Mouse (Mus musculus) midbrain, embryonic 10.5 days (tissue): ENCODE measurements at regions not wholly inside any gene's neighbourhood (a gene's known extent, or its start where the extent isn't known, plus 50 kb on each side); places are given as distances from the start of the nearest gene placed in this dataset.

Experiments used
- DNase-seq: peaks from one replicate; pipeline ENCODE4 v3.0.0-alpha.2; 2017; ENCODE audit warnings: low spot score
- H3K27ac ChIP-seq: fragments of 300-500 bp; sonication (generic); replicated peaks from 2 replicates; pipeline ENCODE4 v1.5.1; 2016; ENCODE audit warnings: mild to moderate bottlenecking
- H3K27me3 ChIP-seq: fragments of 300-500 bp; sonication (generic); 2 replicates; pipeline ENCODE4 v1.6.1; 2016; ENCODE audit warnings: low read depth, mild to moderate bottlenecking; ENCODE audit not compliant: poor library complexity, severe bottlenecking
- H3K36me3 ChIP-seq: fragments of 300-500 bp; sonication (generic); 2 replicates; pipeline ENCODE4 v1.6.1; 2016; ENCODE audit warnings: mild to moderate bottlenecking, moderate library complexity
- H3K4me1 ChIP-seq: fragments of 300-500 bp; sonication (generic); 2 replicates; pipeline ENCODE4 v1.6.1; 2016
- H3K4me3 ChIP-seq: fragments of 300-500 bp; sonication (generic); 2 replicates; pipeline ENCODE4 v1.5.1; 2016; ENCODE audit warnings: mild to moderate bottlenecking, moderate library complexity
- H3K9me3 ChIP-seq: fragments of 300-500 bp; sonication (generic); replicated peaks from 2 replicates; pipeline ENCODE4 v1.6.1; 2016; ENCODE audit warnings: mild to moderate bottlenecking
- WGBS: fragments of 180-500 bp; shearing (Covaris S2); methylation state at CpG from one replicate; pipeline ENCODE4 v1.1.7; 2016; 5-methylcytosine and 5-hydroxymethylcytosine counted together

GRCm38 (mm10) chr4:81829972-81830371 lies 387.4 kb upstream of the Mpdz start:
- no peak for DNase-seq
- Histone ChIP-seq H3K27me3 (no peaks in the 10 kb centered on the region), H3K27ac (no peak overlapping the region), H3K9me3 (no peaks in the 10 kb centered on the region), H3K4me3 (no peak overlapping the region), H3K36me3 (no peaks in the 10 kb centered on the region), H3K4me1 (no peaks in the 10 kb centered on the region)
- 87% methylated on average over 3 of the region's 3 CpGs for WGBS

DNA sequence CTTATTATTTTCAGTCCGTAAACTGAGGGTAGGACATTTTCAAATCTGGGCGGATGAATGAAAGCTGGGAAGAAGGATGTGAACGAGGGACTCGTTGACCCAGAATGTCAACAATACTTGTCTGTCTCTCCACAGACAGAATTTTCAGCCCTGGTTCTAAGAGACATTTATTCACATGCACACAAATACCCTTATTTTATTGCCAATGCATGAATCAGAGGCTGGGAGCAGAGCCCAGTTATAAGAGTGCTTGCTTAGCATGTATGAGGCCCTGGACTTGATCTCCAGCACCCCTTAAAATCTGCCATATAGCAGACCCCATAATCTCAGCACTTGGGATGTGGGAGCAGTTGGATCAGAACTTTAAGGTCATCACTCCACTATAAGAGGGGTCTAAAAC lies 384.8 kb upstream of the Mpdz start:
- Histone ChIP-seq H3K4me1 (no peaks in the 10 kb centered on the region), H3K4me3 (no peak overlapping the region), H3K9me3 (no peaks in the 10 kb centered on the region), H3K27me3 (no peaks in the 10 kb centered on the region), H3K36me3 (no peaks in the 10 kb centered on the region), H3K27ac (no peak overlapping the region)
- 94% methylated on average over 4 of the region's 4 CpGs for WGBS
- no peak for DNase-seq

GRCm38 (mm10) chr4:81825966-81826365 lies 383.4 kb upstream of the Mpdz start:
- H3K27ac ChIP-seq: no peak overlapping the region
- H3K9me3 ChIP-seq: no peaks in the 10 kb centered on the region
- no peak for DNase-seq
- no peaks in the 10 kb centered on the region for H3K4me1 ChIP-seq
- H3K27me3 ChIP-seq: no peaks in the 10 kb centered on the region
- H3K36me3 ChIP-seq: no peaks in the 10 kb centered on the region
- H3K4me3 ChIP-seq: no peak overlapping the region

GRCm38 (mm10) chr4:81823566-81823965 lies 381.0 kb upstream of the Mpdz start:
- no peak for DNase-seq
- Histone ChIP-seq H3K27ac (no peak overlapping the region), H3K36me3 (no peaks in the 10 kb centered on the region), H3K9me3 (no peaks in the 10 kb centered on the region), H3K4me3 (no peak overlapping the region), H3K27me3 (no peaks in the 10 kb centered on the region), H3K4me1 (no peaks in the 10 kb centered on the region)
- WGBS: 70% methylated on average over 3 of the region's 3 CpGs

GRCm38 (mm10) chr4:81789274-81789673 lies 346.7 kb upstream of the Mpdz start:
- Histone ChIP-seq H3K27me3 (no peaks in the 10 kb centered on the region), H3K9me3 (no peaks in the 10 kb centered on the region), H3K4me1 (no peaks in the 10 kb centered on the region), H3K36me3 (no peaks in the 10 kb centered on the region), H3K4me3 (no peak overlapping the region), H3K27ac (no peak overlapping the region)
- DNase-seq: no peak
- 91% methylated on average over 2 of the region's 2 CpGs for WGBS

- Histone ChIP-seq H3K4me3 (no peak overlapping the region), H3K27me3 (no peaks in the 10 kb centered on the region), H3K27ac (no peak overlapping the region), H3K4me1 (no peaks in the 10 kb centered on the region), H3K36me3 (no peaks in the 10 kb centered on the region), H3K9me3 (no peaks in the 10 kb centered on the region)
- 87% methylated on average over 8 of the region's 8 CpGs for WGBS
- DNase-seq: no peak
These were observed 346.0 kb upstream of the Mpdz start for GRCm38 (mm10) chr4:81788636-81789035.

DNA sequence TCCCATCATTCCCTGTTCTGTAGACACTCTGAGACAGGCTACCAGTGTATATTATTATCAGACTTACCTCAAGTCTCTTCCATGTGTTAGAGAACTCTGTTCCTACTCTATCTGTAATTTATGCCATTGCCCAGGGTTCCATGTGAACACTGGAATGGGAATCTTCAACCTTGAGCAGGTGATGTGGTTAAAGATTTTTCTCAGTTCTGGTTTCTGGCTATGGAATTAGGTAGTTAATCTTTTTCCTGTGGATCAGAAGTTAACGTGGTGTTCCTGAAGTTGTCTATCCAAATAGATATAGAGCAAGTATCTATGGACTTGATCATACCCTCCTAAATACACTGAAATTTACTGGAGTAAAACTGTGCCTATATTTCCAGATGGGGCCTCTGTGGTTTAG lies 339.4 kb upstream of the Mpdz start:
- Histone ChIP-seq H3K36me3 (no peaks in the 10 kb centered on the region), H3K27me3 (no peaks in the 10 kb centered on the region), H3K4me3 (no peak overlapping the region), H3K27ac (no peak overlapping the region), H3K9me3 (no peaks in the 10 kb centered on the region), H3K4me1 (no peaks in the 10 kb centered on the region)
- DNase-seq: no peak
- 88% methylated on average over 1 of the region's 1 CpGs for WGBS

GRCm38 (mm10) chr4:81766705-81767104 lies 324.1 kb upstream of the Mpdz start:
- 92% methylated on average over 5 of the region's 5 CpGs for WGBS
- Histone ChIP-seq H3K27me3 (peaks cover 5% of the 10 kb centered on the region; the same call in 1 of the 2 replicates), H3K9me3 (no peaks in the 10 kb centered on the region), H3K4me1 (peaks cover 26% of the 10 kb centered on the region), H3K27ac (no peak overlapping the region), H3K36me3 (no peaks in the 10 kb centered on the region), H3K4me3 (no peak overlapping the region)
- DNase-seq: no peak

DNA sequence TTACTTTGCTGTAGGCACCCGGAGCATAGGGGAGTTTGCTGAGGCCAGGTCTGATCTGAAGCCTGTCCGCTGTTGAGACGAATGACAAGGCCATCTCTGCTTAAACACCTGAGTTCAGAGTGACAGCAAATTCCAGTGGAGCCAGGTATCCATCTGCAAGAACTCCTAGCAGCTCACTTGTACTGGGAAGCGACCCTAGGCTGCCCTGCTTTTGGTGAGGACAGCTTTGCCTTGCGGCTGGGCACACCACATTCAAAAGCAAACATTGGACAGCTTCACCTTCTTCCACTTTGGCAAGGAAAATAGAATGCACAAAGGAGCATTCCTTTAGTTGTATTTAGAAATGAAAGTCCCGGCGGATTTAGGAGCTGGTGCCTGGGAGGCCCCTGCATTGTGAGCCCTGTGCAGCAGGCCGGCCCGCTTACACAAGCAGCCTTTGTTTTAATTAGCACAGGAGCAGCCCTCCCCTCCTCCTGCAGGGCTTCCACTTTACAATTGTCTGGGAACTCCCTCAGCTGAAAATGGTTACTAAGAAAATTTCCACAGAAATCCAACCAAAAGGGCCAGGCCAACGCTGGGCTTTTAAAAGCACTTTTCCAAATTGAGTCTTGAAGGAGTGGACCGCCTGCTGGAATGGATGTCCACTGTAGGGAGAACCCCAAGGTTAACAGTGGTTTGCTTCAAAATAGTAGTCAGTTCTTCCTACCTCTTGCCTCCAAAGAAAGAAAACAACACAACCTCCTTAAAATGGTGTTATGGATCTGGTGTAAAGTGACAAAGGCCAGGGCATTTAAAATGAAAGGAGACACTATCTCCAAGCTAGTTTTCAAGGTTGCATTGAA lies 321.6 kb upstream of the Mpdz start:
- Histone ChIP-seq H3K27me3 (peaks cover 5% of the 10 kb centered on the region; the same call in 1 of the 2 replicates), H3K36me3 (no peaks in the 10 kb centered on the region), H3K9me3 (no peaks in the 10 kb centered on the region), H3K27ac (peak overlapping the region; percentile 80), H3K4me3 (no peak overlapping the region), H3K4me1 (peaks cover 26% of the 10 kb centered on the region)
- 15% methylated on average over 11 of the region's 11 CpGs for WGBS
- peak; percentile 33 for DNase-seq

DNA sequence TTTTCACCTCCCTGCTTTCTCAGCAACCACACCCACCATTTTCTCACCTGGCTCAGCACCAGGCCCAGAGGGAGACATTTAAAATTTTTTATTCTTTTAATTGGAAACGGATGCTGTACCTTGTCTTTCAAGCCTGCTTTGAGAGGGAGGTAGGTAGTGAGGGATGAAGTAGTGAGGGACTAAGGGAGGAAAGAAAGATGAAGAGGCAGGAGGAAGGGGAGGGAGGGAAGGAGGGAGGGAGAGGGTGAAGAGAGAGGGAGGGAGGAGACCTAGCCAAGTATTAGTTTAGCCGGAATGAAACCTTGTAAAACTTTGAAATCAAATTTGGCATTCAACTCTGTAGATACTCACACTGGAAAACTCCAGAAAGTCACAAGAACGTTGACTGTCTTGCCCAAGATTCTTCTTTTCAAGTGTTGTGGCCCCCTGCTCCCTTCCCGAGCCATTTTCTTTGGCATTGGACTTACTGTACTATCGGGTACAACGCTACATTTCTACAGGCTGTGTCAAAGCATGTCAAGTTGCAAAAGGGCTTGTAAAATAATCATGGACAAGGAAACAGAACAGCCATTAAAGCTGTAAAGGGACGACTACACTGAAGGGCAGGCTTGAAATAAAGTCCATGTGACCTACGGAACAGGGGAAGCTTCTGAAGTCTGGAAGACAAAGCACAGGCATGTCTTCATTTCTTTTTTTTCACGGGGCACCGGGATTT lies 320.9 kb upstream of the Mpdz start:
- H3K4me3 ChIP-seq: no peak overlapping the region
- peak overlapping the region; percentile 80 for H3K27ac ChIP-seq
- whole genome bisulfite sequencing: 48% methylated on average over 10 of the region's 10 CpGs
- no peak for DNase-seq
- peaks cover 5% of the 10 kb centered on the region; the same call in 1 of the 2 replicates for H3K27me3 ChIP-seq
- no peaks in the 10 kb centered on the region for H3K9me3 ChIP-seq
- no peaks in the 10 kb centered on the region for H3K36me3 ChIP-seq
- peaks cover 26% of the 10 kb centered on the region for H3K4me1 ChIP-seq

DNA sequence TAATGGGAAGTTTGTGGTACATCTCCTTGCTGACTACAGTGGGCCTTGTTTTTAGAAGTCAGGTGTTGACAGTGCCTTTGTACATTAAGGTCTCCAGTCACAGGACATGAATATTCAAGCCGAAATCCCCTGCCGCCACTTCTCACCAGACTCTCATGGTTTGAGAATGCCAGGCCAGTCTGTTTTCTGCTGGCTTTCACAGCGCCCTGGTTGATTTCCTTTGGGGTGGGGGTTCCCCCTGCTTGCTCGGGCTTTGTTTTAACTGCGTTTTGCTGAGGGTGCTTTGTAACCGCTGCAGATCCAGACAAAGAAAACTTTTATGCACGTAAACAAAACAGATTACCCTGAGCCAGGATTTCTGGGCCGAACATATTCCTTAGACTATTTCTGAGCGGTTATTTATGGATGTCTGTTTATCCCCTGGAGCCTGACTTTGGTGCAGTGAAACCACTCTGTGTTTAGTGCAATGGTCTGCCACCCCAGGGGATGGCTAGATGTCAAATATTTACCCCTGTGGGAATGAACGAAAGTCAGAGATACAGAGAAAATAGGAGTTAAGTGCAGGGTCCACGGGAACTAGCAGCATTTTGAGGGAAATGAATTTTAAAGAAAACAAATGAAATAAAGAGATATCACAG lies 320.1 kb upstream of the Mpdz start:
- Histone ChIP-seq H3K36me3 (no peaks in the 10 kb centered on the region), H3K4me1 (peaks cover 26% of the 10 kb centered on the region), H3K27ac (peak overlapping the region; percentile 79), H3K27me3 (peaks cover 5% of the 10 kb centered on the region; the same call in 1 of the 2 replicates), H3K4me3 (no peak overlapping the region), H3K9me3 (no peaks in the 10 kb centered on the region)
- 34% methylated on average over 11 of the region's 11 CpGs for WGBS
- peak; percentile 18 for DNase-seq

DNA sequence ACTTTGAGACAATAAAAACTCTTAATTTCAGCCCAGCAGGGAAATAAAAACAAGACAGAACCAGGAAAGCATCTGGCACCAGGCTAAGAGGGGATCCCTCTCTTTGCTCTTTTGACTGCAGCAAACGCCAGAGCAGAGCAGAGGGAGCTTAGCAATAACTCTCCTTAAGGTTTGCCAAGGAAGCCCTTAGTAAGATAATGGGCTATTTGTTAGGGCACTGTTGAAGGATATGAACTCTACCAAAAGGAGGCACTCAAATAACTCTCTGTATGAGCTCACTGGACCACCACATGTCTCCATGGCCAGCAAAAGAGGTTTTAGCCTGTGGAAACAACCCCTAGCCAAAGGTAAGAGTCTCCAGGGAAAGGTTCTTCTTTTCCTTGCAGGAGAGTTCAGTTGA lies 315.3 kb upstream of the Mpdz start:
- peaks cover 7% of the 10 kb centered on the region for H3K4me1 ChIP-seq
- no peaks in the 10 kb centered on the region for H3K27me3 ChIP-seq
- no peak for DNase-seq
- H3K4me3 ChIP-seq: no peak overlapping the region
- H3K27ac ChIP-seq: no peak overlapping the region
- 16% methylated on average over 1 of the region's 1 CpGs for WGBS
- no peaks in the 10 kb centered on the region for H3K9me3 ChIP-seq
- H3K36me3 ChIP-seq: no peaks in the 10 kb centered on the region
